Mouse (Mus musculus) layer of hippocampus, adult 2 months (tissue): ENCODE data around the gene Irgm2. TPM values are rescaled to one million over a fixed set of nuclear protein-coding genes. Genes with fewer than 3 reads are reported as not detected.
"Not testable (repeated sequence)": the region's sequence is repeated elsewhere in the genome, so short reads cannot be mapped to it uniquely, and the experiment has no call there.

Source experiments
- DNase-seq, 2 experiments: peaks; one replicate each; pipeline ENCODE4 v3.0.0; 2022; ENCODE audit warnings: low spot score in 2 of 2
- H3K27ac ChIP-seq: fragments of 200-600 bp; 2 replicates; pipeline ENCODE4 v1.8.1; 2022
- H3K4me3 ChIP-seq: fragments of 200-600 bp; 2 replicates; pipeline ENCODE4 v1.8.1; 2022; ENCODE audit warnings: mild to moderate bottlenecking
- CTCF ChIP-seq: fragments of 200-600 bp; conservative IDR thresholded peaks from 2 replicates; pipeline ENCODE4 v1.8.1; 2022; ENCODE audit warnings: antibody characterized with exemption, mild to moderate bottlenecking, moderate library complexity
- total RNA-seq, 2 experiments: library from RNA; stranded (reverse); gene quantifications; 2 replicates each; pipeline ENCODE4 v1.2.3; 2021

Irgm2 gene
- total RNA-seq, 2 experiments from 2014 or later = 1.7 to 2.3 TPM

DNA sequence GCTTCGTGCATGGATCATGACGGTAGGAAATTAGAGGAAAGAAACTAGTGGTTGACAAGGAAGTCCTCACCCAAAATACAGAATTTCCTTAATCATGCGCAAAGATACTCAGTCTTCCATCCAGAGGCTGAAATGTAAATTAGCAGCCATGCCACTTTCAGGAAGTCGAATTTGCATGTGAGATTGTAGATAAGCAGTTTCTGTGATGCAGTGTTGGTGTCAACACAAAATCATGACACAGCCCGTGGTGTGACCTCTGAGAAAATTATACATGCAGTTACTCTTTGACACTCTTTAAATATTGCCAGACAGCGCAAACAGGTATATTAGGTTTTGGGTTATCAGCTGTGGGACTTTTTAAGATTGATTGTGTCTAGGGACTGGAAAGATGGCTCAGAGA is 9.7 kb upstream of the Irgm2 start:
- DNase-seq = no peak
- Histone ChIP-seq H3K4me3 (no peak overlapping the region), H3K27ac (no peak overlapping the region)
- TF ChIP-seq CTCF = no peak

DNA sequence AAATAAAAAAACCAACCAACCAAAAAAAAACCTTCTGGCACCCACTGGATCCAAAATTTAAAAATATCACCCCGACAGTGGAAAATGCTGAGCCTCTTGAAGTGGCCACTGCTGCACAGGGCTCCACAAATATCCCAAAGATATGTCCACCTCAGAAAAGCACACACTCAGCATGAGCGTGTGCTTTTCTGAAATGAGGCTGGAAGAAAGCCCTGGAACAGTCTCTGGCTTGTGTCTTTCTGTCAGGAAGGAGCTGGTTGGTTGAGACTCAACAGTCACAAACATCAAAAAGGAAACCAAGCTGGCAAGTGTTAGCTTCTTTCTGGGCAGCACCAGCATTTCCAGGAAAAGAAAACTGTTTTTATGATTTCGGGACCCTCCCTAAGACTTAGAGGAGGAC is 6.1 kb upstream of the Irgm2 start:
- DNase-seq = no peak
- H3K27ac ChIP-seq = no peak overlapping the region
- no peak for TF ChIP-seq CTCF
- no peak overlapping the region for H3K4me3 ChIP-seq

- Histone ChIP-seq H3K27ac (no peak overlapping the region), H3K4me3 (no peak overlapping the region)
- no peak for DNase-seq
- TF ChIP-seq CTCF = no peak
These were observed 5.4 kb upstream of the Irgm2 start for GRCm38 (mm10) chr11:58193860-58194520.

- DNase-seq = no peak
- H3K27ac ChIP-seq = no peak overlapping the region
- TF ChIP-seq CTCF = no peak
- H3K4me3 ChIP-seq = peak overlapping the region; percentile 72
These were observed 755 bp upstream of the Irgm2 start for GRCm38 (mm10) chr11:58198663-58199062.

DNA sequence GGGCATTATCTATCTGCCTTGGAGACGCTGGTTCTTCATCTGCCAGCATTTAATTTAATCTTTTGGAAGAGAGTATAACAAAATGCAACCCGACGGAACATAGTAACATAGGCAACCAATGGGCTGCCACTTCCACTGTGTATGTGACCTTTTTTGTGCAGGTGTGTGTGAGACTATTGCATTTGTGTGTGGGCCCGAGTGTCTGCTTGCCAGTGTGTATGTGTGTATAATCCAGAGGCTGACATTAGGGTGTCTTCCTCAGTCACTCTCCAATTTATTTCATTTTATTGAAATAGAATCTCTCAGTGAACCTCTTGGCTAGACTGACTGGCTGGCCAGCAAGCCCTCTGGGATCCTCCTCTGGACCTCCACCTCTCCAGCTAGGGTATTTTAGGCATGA is 808 bp downstream of the Irgm2 start:
- no peak for TF ChIP-seq CTCF
- Histone ChIP-seq H3K4me3 (peak overlapping the region; percentile 72; the same call in 1 of the 2 replicates), H3K27ac (no peak overlapping the region)
- DNase-seq = no peak

DNA sequence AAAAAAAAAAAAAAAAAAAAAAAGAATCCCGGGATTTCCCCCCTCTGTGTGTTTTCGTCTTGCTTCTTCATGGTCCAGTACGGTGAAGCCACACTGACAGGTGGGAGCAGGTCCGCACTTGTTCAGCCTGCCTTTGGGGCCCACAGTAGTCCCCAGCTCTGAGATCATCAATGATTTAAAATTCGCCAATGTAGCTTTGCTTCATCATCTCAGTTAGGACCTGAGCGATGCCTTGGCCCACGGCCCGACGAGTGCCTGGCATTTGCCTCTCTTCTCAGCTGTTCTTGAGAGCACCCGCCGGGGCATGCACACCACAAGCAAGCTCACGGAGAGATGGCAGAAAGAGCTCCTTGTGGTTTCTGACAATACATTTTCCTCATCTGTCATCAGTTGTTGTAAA is 1.6 kb downstream of the Irgm2 start:
- DNase-seq = no peak
- no peak overlapping the region for H3K27ac ChIP-seq
- no peak overlapping the region for H3K4me3 ChIP-seq
- TF ChIP-seq CTCF = no peak

GRCm38 (mm10) chr11:58210321-58210886 is 11.0 kb downstream of the Irgm2 start:
- no peak for TF ChIP-seq CTCF
- no peak overlapping the region for H3K27ac ChIP-seq
- no peak for DNase-seq
- H3K4me3 ChIP-seq = no peak overlapping the region

GRCm38 (mm10) chr11:58211062-58211681 is 11.8 kb downstream of the Irgm2 start:
- no peak for DNase-seq
- H3K4me3 ChIP-seq = no peak overlapping the region
- no peak overlapping the region for H3K27ac ChIP-seq
- TF ChIP-seq CTCF = no peak

DNA sequence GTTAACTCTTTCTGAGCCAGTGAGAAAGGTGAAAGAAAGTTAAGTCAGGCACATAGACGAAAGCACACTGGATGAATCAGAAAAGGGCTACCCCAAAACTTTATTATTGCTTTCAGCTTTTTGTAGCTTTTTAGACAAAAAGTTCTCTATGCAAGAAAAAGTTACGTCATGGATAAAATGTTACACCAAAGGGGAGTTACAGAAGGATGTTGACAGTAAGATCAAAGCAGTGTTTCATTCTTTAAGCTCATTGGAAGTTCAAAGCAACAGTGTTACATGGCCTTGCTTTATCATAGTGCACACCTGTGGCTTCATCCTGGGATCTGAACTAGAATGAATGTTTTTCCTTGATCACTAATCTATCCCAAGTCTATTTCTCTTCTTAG is 12.3 kb downstream of the Irgm2 start:
- Histone ChIP-seq H3K27ac (no peak overlapping the region), H3K4me3 (no peak overlapping the region)
- TF ChIP-seq CTCF = no peak
- no peak for DNase-seq

- no peak overlapping the region for H3K4me3 ChIP-seq
- H3K27ac ChIP-seq = peak overlapping the region; percentile 78; the same call in 1 of the 2 replicates
- no peak for DNase-seq
- TF ChIP-seq CTCF = no peak
These were observed 14.4 kb downstream of the Irgm2 start for GRCm38 (mm10) chr11:58213673-58214342.

DNA sequence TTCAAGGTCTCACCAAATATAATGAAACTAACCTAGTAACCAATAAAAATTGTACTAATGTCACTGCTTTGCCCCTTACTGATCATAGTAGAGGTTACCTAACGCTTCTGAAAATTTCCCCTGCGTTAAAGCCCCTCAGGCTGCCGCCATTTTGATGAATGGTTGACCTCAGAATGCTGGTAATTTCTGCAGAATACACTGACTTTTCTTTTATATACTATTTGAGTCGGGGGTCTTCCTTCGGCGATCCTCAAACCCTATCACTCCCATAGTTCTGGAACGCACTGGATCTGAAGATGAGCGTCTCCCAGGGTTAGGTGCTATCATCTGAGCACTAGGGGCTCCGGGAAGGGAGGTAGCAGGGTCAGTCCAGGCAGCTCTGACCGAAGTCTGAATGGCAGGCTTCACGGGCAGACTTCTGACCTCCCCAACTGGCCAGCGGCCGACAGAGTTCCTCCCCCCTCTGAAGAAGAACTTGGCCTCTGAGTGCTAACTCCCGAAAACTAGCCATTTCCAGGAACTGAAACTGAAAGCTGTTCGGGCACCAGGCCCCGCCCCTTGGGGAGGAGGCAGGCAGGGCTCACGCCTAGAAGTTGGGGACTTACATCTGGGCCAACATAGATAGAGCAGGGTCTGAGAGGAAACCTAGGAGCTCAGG is 15.1 kb downstream of the Irgm2 start:
- TF ChIP-seq CTCF = no peak
- Histone ChIP-seq H3K4me3 (peak overlapping the region; percentile 56), H3K27ac (peak overlapping the region; percentile 78)
- DNase-seq = peak; percentile 40 to 46

GRCm38 (mm10) chr11:58215049-58215430 is 15.6 kb downstream of the Irgm2 start:
- Histone ChIP-seq H3K27ac (peak overlapping the region; percentile 57), H3K4me3 (peak overlapping the region; percentile 56)
- DNase-seq = not testable (repeated sequence)

GRCm38 (mm10) chr11:58215814-58216213 is 16.4 kb downstream of the Irgm2 start:
- DNase-seq = no peak
- Histone ChIP-seq H3K4me3 (peak overlapping the region; percentile 56; the same call in 1 of the 2 replicates), H3K27ac (no peak overlapping the region)
- no peak for TF ChIP-seq CTCF
